Mouse (Mus musculus) E14TG2a.4 (cell line): ENCODE measurements around the gene Ets1.
A peak's percentile ranks its signal among the peaks of the same experiment; 100 is the strongest.

ENCODE experiments used
- H3K27me3 ChIP-seq: 2 replicates; pipeline ENCODE4 v1.6.1; 2014; ENCODE audit warnings: low read length, control low read depth; ENCODE audit not compliant: insufficient read depth
- H3K36me3 ChIP-seq: 2 replicates; pipeline ENCODE4 v1.6.1; 2014; ENCODE audit warnings: low read length, control low read depth; ENCODE audit not compliant: insufficient read depth
- H3K4me1 ChIP-seq: replicated peaks from 2 replicates; pipeline ENCODE4 v1.6.1; 2014; ENCODE audit warnings: low read depth, low read length, control low read depth
- H3K4me3 ChIP-seq: replicated peaks from 2 replicates; pipeline ENCODE4 v1.5.1; 2014; ENCODE audit warnings: mild to moderate bottlenecking, low read length
- H3K9me3 ChIP-seq: 2 replicates; pipeline ENCODE4 v1.6.1; 2014; ENCODE audit warnings: low read length, control low read depth
- CTCF ChIP-seq: conservative IDR thresholded peaks from 2 replicates; pipeline ENCODE4 v1.5.1; 2014; ENCODE audit warnings: low read length
- NANOG ChIP-seq: IDR thresholded peaks from 2 replicates; pipeline ENCODE4 v1.6.1; 2014; ENCODE audit warnings: borderline replicate concordance, low read length, mixed read lengths
- POU5F1 ChIP-seq: IDR thresholded peaks from 2 replicates; pipeline ENCODE4 v1.6.1; 2014; ENCODE audit warnings: low read length, borderline replicate concordance

Gene Ets1

GRCm38 (mm10) chr9:32596366-32596765, 39.7 kb upstream of the Ets1 start:
- no peaks in the 10 kb centered on the region for H3K36me3 ChIP-seq
- H3K4me1 ChIP-seq, result no peaks in the 10 kb centered on the region
- peaks cover 28% of the 10 kb centered on the region for H3K27me3 ChIP-seq
- H3K9me3 ChIP-seq, result no peaks in the 10 kb centered on the region
- TF ChIP-seq NANOG (no peak), CTCF (no peak), POU5F1 (no peak)
- H3K4me3 ChIP-seq, result no peak overlapping the region

GRCm38 (mm10) chr9:32601953-32602352, 34.1 kb upstream of the Ets1 start:
- no peaks in the 10 kb centered on the region for H3K36me3 ChIP-seq
- TF ChIP-seq CTCF, result no peak
- no peak for TF ChIP-seq NANOG
- no peak for TF ChIP-seq POU5F1
- H3K4me3 ChIP-seq, result no peak overlapping the region
- H3K9me3 ChIP-seq, result no peaks in the 10 kb centered on the region
- peaks cover 55% of the 10 kb centered on the region for H3K27me3 ChIP-seq
- peaks cover 15% of the 10 kb centered on the region for H3K4me1 ChIP-seq

- H3K36me3 ChIP-seq, result no peaks in the 10 kb centered on the region
- H3K27me3 ChIP-seq, result peaks cover 55% of the 10 kb centered on the region
- H3K9me3 ChIP-seq, result no peaks in the 10 kb centered on the region
- TF ChIP-seq POU5F1 (no peak), CTCF (no peak), NANOG (no peak)
- peaks cover 25% of the 10 kb centered on the region for H3K4me1 ChIP-seq
- no peak overlapping the region for H3K4me3 ChIP-seq
These were observed 32.9 kb upstream of the Ets1 start for GRCm38 (mm10) chr9:32603097-32603496.

GRCm38 (mm10) chr9:32607218-32607617, 28.8 kb upstream of the Ets1 start:
- Histone ChIP-seq H3K4me1 (peaks cover 25% of the 10 kb centered on the region), H3K4me3 (no peak overlapping the region), H3K27me3 (peaks cover 58% of the 10 kb centered on the region), H3K9me3 (no peaks in the 10 kb centered on the region), H3K36me3 (no peaks in the 10 kb centered on the region)
- peak; percentile 40; the same call in 1 of the 2 replicates for TF ChIP-seq NANOG
- no peak for TF ChIP-seq CTCF
- TF ChIP-seq POU5F1, result no peak

- Histone ChIP-seq H3K9me3 (no peaks in the 10 kb centered on the region), H3K27me3 (peaks cover 46% of the 10 kb centered on the region), H3K36me3 (no peaks in the 10 kb centered on the region), H3K4me3 (no peak overlapping the region), H3K4me1 (peaks cover 25% of the 10 kb centered on the region)
- TF ChIP-seq NANOG (no peak), CTCF (no peak), POU5F1 (no peak)
These were observed 27.0 kb upstream of the Ets1 start for GRCm38 (mm10) chr9:32608831-32609610.

GRCm38 (mm10) chr9:32610218-32610617, 25.8 kb upstream of the Ets1 start:
- TF ChIP-seq POU5F1 (no peak), NANOG (no peak), CTCF (no peak)
- no peaks in the 10 kb centered on the region for H3K36me3 ChIP-seq
- H3K4me1 ChIP-seq, result peaks cover 21% of the 10 kb centered on the region
- no peaks in the 10 kb centered on the region for H3K9me3 ChIP-seq
- no peak overlapping the region for H3K4me3 ChIP-seq
- H3K27me3 ChIP-seq, result peaks cover 35% of the 10 kb centered on the region

GRCm38 (mm10) chr9:32610631-32611030, 25.4 kb upstream of the Ets1 start:
- H3K27me3 ChIP-seq, result peaks cover 31% of the 10 kb centered on the region
- no peaks in the 10 kb centered on the region for H3K9me3 ChIP-seq
- no peaks in the 10 kb centered on the region for H3K36me3 ChIP-seq

GRCm38 (mm10) chr9:32611340-32611739, 24.7 kb upstream of the Ets1 start:
- H3K4me1 ChIP-seq, result peaks cover 15% of the 10 kb centered on the region
- no peak for TF ChIP-seq NANOG
- TF ChIP-seq CTCF, result no peak
- TF ChIP-seq POU5F1, result no peak
- peaks cover 24% of the 10 kb centered on the region for H3K27me3 ChIP-seq
- H3K4me3 ChIP-seq, result no peak overlapping the region
- no peaks in the 10 kb centered on the region for H3K9me3 ChIP-seq
- H3K36me3 ChIP-seq, result no peaks in the 10 kb centered on the region

More at GRCm38 (mm10) chr9:32610631-32611030, 25.4 kb upstream of the Ets1 start:
- H3K4me1 ChIP-seq, result peaks cover 19% of the 10 kb centered on the region
- H3K4me3 ChIP-seq, result no peak overlapping the region
- TF ChIP-seq CTCF, result no peak
- TF ChIP-seq POU5F1, result no peak
- TF ChIP-seq NANOG, result no peak
